Mouse (Mus musculus): ENCODE measurements around the gene Efna5. TPM values are rescaled to one million over a fixed set of nuclear protein-coding genes. Genes with fewer than 3 reads are reported as not detected.

Efna5 gene
- polyA plus RNA-seq, 1 experiment from 2014 or later: 36.2 TPM

DNA sequence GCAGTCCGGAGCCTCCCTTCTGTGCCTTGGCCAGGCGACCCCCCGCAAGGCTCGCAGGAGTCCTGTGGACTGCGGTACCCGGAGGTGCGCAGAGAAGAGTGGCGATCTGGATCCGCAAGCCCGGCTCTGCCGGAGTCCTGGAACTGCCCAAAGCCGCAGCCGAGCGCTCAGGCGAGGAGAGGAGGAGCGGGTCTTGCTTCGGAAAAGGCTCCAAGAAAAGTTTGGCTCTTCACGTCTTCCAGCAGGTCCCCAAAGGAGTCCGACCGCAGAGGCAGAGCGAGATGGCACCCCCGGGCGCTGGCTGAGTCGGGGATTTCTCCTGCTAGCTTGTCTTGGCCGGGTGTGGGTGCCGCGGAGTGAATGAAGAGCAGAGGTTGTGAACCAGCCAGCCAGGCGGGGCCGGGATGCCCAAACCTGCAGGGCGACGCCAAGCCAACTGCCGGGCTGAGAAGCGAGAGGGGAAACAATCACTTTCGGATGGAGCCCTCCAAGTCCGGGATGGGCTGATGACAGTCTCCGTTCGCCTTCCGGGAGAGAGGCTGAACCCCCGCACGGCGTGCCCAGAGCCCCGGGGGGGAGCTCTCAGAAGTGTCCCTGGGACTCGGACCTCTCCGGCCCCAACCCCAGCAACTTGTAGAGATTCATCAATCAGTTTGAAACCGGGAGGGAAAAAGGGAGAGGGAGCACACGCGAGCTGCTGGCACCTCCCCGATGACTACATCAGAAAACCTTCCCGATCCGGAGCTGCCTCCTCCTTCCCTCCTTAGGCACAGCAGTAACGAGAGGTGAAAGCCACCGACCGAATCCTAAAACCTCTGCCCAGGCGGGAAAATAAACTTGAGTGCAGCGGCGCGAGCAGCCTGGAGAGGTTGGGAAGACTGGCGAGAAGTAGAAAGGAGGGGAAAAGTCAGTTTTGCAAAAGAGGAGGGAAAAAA, 941 bp upstream of the Efna5 start:
- WGBS: under 1% methylated on average over 58 of the region's 58 CpGs
- Histone ChIP-seq H3K9me3 (ENCODE audit: control insufficient read depth, low read length) (no peaks in the 10 kb centered on the region), H3K4me1 (replicated peaks; ENCODE audit: control insufficient read depth, insufficient read depth, low read length) (peaks cover 12% of the 10 kb centered on the region), H3K4me3 (replicated peaks; ENCODE audit: low read length) (peak overlapping the region; percentile 78), H3K36me3 (replicated peaks; ENCODE audit: control insufficient read depth, insufficient read depth) (no peaks in the 10 kb centered on the region), H3K27ac (peak overlapping the region; percentile 91), H3K4me2 (replicated peaks) (peak overlapping the region; percentile 86), H3K9ac (peak overlapping the region; percentile 92), H3K27me3 (ENCODE audit: control insufficient read depth, insufficient read depth, low read length) (no peaks in the 10 kb centered on the region)
- DNase-seq (ENCODE audit: low spot score) (peak; percentile 59), ATAC-seq (ENCODE audit: low FRiP score) (peak; percentile 24)

GRCm38 (mm10) chr17:62880311-62881175, 574 bp downstream of the Efna5 start:
- Histone ChIP-seq H3K27ac (peak overlapping the region; percentile 91), H3K4me2 (replicated peaks) (peak overlapping the region; percentile 86), H3K9ac (peak overlapping the region; percentile 92), H3K27me3 (ENCODE audit: control insufficient read depth, insufficient read depth, low read length) (no peaks in the 10 kb centered on the region), H3K36me3 (replicated peaks; ENCODE audit: control insufficient read depth, insufficient read depth) (no peaks in the 10 kb centered on the region), H3K9me3 (ENCODE audit: control insufficient read depth, low read length) (no peaks in the 10 kb centered on the region), H3K4me1 (replicated peaks; ENCODE audit: control insufficient read depth, insufficient read depth, low read length) (peaks cover 17% of the 10 kb centered on the region), H3K4me3 (replicated peaks; ENCODE audit: low read length) (peak overlapping the region; percentile 78)
- under 1% methylated on average over 77 of the region's 82 CpGs for WGBS
- DNase-seq (ENCODE audit: low spot score) (peak; percentile 56), ATAC-seq (ENCODE audit: low FRiP score) (peak; percentile 26)

DNA sequence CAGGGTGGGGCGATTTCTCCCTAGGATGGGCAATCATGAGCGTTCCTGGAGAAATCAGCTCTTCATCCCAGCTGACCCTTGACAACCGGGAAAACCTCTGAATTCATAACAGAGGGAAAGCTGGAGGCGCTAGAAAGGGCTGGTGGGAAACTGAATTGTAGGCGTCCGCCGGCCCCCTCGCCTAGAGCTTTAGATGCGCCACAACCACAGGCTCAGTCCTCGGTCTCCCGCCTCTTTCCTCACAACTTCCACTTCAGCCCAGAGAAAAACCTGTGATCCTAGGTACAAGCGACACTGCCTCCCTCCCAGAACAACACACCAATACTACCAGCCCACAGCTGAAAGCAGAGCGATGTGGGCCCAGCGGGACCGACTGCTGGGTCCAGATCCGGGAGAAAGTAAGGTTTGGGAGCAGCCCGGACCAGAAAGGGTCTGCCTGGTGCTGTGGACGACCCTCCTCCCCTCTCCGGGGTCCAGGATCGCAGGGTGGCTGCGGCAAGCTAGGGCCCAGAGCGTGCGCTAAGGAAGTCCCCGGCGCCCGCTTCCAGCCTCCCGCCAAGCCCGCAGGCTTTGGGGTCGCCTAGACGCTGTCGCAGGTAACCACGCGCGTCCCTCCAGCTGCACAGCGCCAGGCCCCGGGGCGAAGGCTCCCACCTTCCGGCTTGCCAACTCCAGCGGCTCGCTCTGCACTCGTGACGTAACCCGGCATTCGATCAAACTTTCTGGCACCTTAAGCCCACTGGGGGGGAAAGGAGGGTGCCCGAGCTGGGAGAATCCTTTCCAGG, 1.4 kb downstream of the Efna5 start:
- Histone ChIP-seq H3K4me3 (replicated peaks; ENCODE audit: low read length) (peak overlapping the region; percentile 78), H3K9me3 (ENCODE audit: control insufficient read depth, low read length) (no peaks in the 10 kb centered on the region), H3K27ac (peak overlapping the region; percentile 91), H3K27me3 (ENCODE audit: control insufficient read depth, insufficient read depth, low read length) (no peaks in the 10 kb centered on the region), H3K36me3 (replicated peaks; ENCODE audit: control insufficient read depth, insufficient read depth) (no peaks in the 10 kb centered on the region), H3K9ac (peak overlapping the region; percentile 92), H3K4me1 (replicated peaks; ENCODE audit: control insufficient read depth, insufficient read depth, low read length) (peaks cover 18% of the 10 kb centered on the region), H3K4me2 (replicated peaks) (peak overlapping the region; percentile 86)
- WGBS: under 1% methylated on average over 45 of the region's 45 CpGs
- peak; percentile 58 for DNase-seq (ENCODE audit: low spot score)
- no peak for ATAC-seq (ENCODE audit: low FRiP score)

DNA sequence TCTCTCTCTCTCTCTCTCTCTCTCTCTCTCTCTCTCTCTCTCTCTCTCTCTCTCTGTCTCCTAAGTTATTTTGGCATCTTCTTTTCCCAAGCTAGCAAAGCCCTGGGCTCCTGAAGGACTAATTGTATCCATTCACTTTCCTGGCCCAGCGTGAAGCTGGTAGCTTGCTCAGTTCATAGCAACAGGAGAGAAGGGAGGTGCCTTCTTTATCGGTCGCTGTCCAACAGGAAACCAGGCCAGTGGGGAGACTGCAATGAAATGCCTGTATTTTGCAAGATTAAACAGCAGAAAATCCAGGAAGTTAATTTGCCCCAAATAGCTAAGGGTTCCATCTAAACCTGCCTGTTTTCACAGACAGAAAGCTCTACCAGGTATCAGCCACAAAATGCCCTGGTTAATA, 5.4 kb downstream of the Efna5 start:
- Histone ChIP-seq H3K36me3 (replicated peaks; ENCODE audit: control insufficient read depth, insufficient read depth) (no peaks in the 10 kb centered on the region), H3K4me1 (replicated peaks; ENCODE audit: control insufficient read depth, insufficient read depth, low read length) (peaks cover 35% of the 10 kb centered on the region), H3K4me2 (replicated peaks) (peak overlapping the region; percentile 33), H3K27me3 (ENCODE audit: control insufficient read depth, insufficient read depth, low read length) (no peaks in the 10 kb centered on the region), H3K9me3 (ENCODE audit: control insufficient read depth, low read length) (no peaks in the 10 kb centered on the region), H3K27ac (no peak overlapping the region), H3K9ac (no peak overlapping the region), H3K4me3 (replicated peaks; ENCODE audit: low read length) (no peak overlapping the region)
- 14% methylated on average over 3 of the region's 3 CpGs for WGBS
- DNase-seq (ENCODE audit: low spot score): no peak
- ATAC-seq (ENCODE audit: low FRiP score): no peak

DNA sequence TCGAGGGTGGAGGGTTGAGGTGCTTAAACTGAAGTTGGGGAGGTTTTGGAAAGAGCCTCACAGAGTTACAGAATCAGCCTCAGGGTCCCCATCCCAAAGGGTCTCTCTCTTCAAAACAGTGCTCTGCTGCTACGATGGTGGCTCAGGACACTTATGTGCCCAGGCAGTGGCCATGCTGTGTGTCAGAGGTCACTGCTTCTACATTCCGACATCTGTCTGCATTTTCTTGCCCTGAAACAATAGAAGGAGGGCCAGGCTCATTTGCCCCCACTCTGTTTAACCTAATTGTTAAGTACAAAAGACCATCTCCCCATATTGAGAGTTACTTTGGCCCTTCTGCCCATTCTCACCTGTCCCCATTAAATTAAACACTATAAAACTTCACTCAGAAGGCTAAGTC, 9.2 kb downstream of the Efna5 start:
- Histone ChIP-seq H3K4me1 (replicated peaks; ENCODE audit: control insufficient read depth, insufficient read depth, low read length) (peaks cover 27% of the 10 kb centered on the region), H3K27me3 (ENCODE audit: control insufficient read depth, insufficient read depth, low read length) (no peaks in the 10 kb centered on the region), H3K4me2 (replicated peaks) (no peak overlapping the region), H3K36me3 (replicated peaks; ENCODE audit: control insufficient read depth, insufficient read depth) (no peaks in the 10 kb centered on the region), H3K4me3 (replicated peaks; ENCODE audit: low read length) (no peak overlapping the region), H3K9me3 (ENCODE audit: control insufficient read depth, low read length) (no peaks in the 10 kb centered on the region), H3K27ac (no peak overlapping the region), H3K9ac (no peak overlapping the region)
- DNase-seq (ENCODE audit: low spot score) (no peak), ATAC-seq (ENCODE audit: low FRiP score) (no peak)
- 9% methylated on average over 3 of the region's 3 CpGs for WGBS

- no peak overlapping the region for H3K4me3 ChIP-seq (replicated peaks; ENCODE audit: low read length)
- WGBS: 19% methylated on average over 5 of the region's 5 CpGs
- no peaks in the 10 kb centered on the region for H3K36me3 ChIP-seq (replicated peaks; ENCODE audit: control insufficient read depth, insufficient read depth)
- H3K4me1 ChIP-seq (replicated peaks; ENCODE audit: control insufficient read depth, insufficient read depth, low read length): peaks cover 27% of the 10 kb centered on the region
- no peaks in the 10 kb centered on the region for H3K27me3 ChIP-seq (ENCODE audit: control insufficient read depth, insufficient read depth, low read length)
- H3K4me2 ChIP-seq (replicated peaks): no peak overlapping the region; the same call in 1 of the 2 replicates
- no peak for ATAC-seq (ENCODE audit: low FRiP score)
- H3K9ac ChIP-seq: no peak overlapping the region
- H3K27ac ChIP-seq: no peak overlapping the region
- no peak for DNase-seq (ENCODE audit: low spot score)
- no peaks in the 10 kb centered on the region for H3K9me3 ChIP-seq (ENCODE audit: control insufficient read depth, low read length)
Observed at GRCm38 (mm10) chr17:62871191-62871590, 9.9 kb downstream of the Efna5 start.

GRCm38 (mm10) chr17:62870446-62870845, 10.7 kb downstream of the Efna5 start:
- H3K27me3 ChIP-seq (ENCODE audit: control insufficient read depth, insufficient read depth, low read length): no peaks in the 10 kb centered on the region
- H3K4me3 ChIP-seq (replicated peaks; ENCODE audit: low read length): no peak overlapping the region
- H3K4me2 ChIP-seq (replicated peaks): no peak overlapping the region
- H3K9me3 ChIP-seq (ENCODE audit: control insufficient read depth, low read length): no peaks in the 10 kb centered on the region
- H3K9ac ChIP-seq: no peak overlapping the region
- no peak for ATAC-seq (ENCODE audit: low FRiP score)
- no peaks in the 10 kb centered on the region for H3K36me3 ChIP-seq (replicated peaks; ENCODE audit: control insufficient read depth, insufficient read depth)
- WGBS: 33% methylated on average over 5 of the region's 5 CpGs
- DNase-seq (ENCODE audit: low spot score): no peak
- H3K27ac ChIP-seq: no peak overlapping the region
- H3K4me1 ChIP-seq (replicated peaks; ENCODE audit: control insufficient read depth, insufficient read depth, low read length): peaks cover 22% of the 10 kb centered on the region

- Histone ChIP-seq H3K4me1 (replicated peaks; ENCODE audit: control insufficient read depth, insufficient read depth, low read length) (peaks cover 17% of the 10 kb centered on the region), H3K4me2 (replicated peaks) (no peak overlapping the region), H3K4me3 (replicated peaks; ENCODE audit: low read length) (no peak overlapping the region), H3K9me3 (ENCODE audit: control insufficient read depth, low read length) (no peaks in the 10 kb centered on the region), H3K27ac (no peak overlapping the region), H3K36me3 (replicated peaks; ENCODE audit: control insufficient read depth, insufficient read depth) (no peaks in the 10 kb centered on the region), H3K27me3 (ENCODE audit: control insufficient read depth, insufficient read depth, low read length) (no peaks in the 10 kb centered on the region), H3K9ac (no peak overlapping the region)
- DNase-seq (ENCODE audit: low spot score): no peak
- WGBS: 93% methylated on average over 8 of the region's 8 CpGs
- no peak for ATAC-seq (ENCODE audit: low FRiP score)
Observed at GRCm38 (mm10) chr17:62864966-62865365, 16.2 kb downstream of the Efna5 start.

Measured in hindbrain, embryonic 14.5 days (tissue).